Mouse (Mus musculus) limb, embryonic 15.5 days (tissue): Measurements from ENCODE around the gene Acvr1b. TPM values are rescaled to one million over a fixed set of nuclear protein-coding genes. Genes with fewer than 3 reads are reported as not detected.
A peak's percentile ranks its signal among the peaks of the same experiment; 100 is the strongest.

Source experiments
- ATAC-seq: fragments of 200-750 bp; cut with Nextera tagmentation; 2 replicates; pipeline ENCODE4 v1.8.0; 2017; ENCODE audit warnings: low read depth, moderate TSS enrichment; ENCODE audit not compliant: insufficient number of reproducible peaks, low FRiP score, low TSS enrichment
- H3K27ac ChIP-seq: fragments of 300-500 bp; sonication (generic); 2 replicates; pipeline ENCODE4 v1.5.1; 2015; ENCODE audit warnings: moderate library complexity, mild to moderate bottlenecking, inconsistent platforms
- H3K27me3 ChIP-seq: fragments of 300-500 bp; sonication (generic); 2 replicates; pipeline ENCODE4 v1.6.1; 2015; ENCODE audit warnings: inconsistent platforms
- H3K36me3 ChIP-seq: fragments of 300-500 bp; sonication (generic); 2 replicates; pipeline ENCODE4 v1.6.1; 2015; ENCODE audit warnings: inconsistent platforms
- H3K4me1 ChIP-seq: fragments of 300-500 bp; sonication (generic); 2 replicates; pipeline ENCODE4 v1.6.1; 2015; ENCODE audit warnings: inconsistent platforms
- H3K4me2 ChIP-seq: fragments of 300-500 bp; sonication (generic); 2 replicates; pipeline ENCODE4 v1.6.1; 2015; ENCODE audit warnings: mild to moderate bottlenecking, inconsistent platforms
- H3K4me3 ChIP-seq: fragments of 300-500 bp; sonication (generic); 2 replicates; pipeline ENCODE4 v1.5.1; 2015; ENCODE audit warnings: mild to moderate bottlenecking, inconsistent platforms
- H3K9ac ChIP-seq: fragments of 300-500 bp; sonication (generic); 2 replicates; pipeline ENCODE4 v1.6.1; 2015; ENCODE audit warnings: inconsistent platforms
- H3K9me3 ChIP-seq: fragments of 300-500 bp; sonication (generic); 2 replicates; pipeline ENCODE4 v1.6.1; 2016; ENCODE audit warnings: inconsistent platforms
- WGBS: fragments of 180-500 bp; shearing (Covaris S2); methylation state at CpG from one replicate; pipeline ENCODE4 v1.1.7; 2015; 5-methylcytosine and 5-hydroxymethylcytosine counted together
- polyA plus RNA-seq: library from polyadenylated mRNA; unstranded; fragments of >200 nt; fragmentation: Nextera tagmentation; extraction: Ambion mirVana; gene quantifications from 2 replicates; pipeline ENCODE4 v1.2.1, GENCODE M21; 2015

The Acvr1b gene
- polyA plus RNA-seq, 1 experiment from 2014 or later = 10.9 TPM

DNA sequence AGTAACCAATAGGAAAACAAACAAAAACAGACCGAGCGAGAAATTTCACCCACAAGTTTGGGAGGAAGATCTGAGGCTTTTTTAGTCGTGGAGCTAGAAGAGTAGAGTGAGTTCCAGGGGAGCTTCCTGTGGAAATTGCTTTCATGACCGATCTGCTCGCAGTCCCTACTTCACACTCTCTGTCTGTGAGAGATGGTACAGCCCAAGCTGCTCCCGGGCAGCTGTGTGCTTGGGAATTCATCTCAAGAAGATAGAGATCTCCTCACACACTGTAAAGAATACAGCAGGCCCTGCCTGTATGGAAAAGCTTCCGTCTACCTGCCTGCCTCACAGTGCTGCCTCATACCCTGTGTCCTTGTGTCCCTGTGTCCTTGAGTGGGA is 18.4 kb downstream of the Acvr1b start:
- no peak overlapping the region for H3K9ac ChIP-seq
- 46% methylated on average over 7 of the region's 7 CpGs for WGBS
- ATAC-seq = no peak
- peak overlapping the region; percentile 12 for H3K27ac ChIP-seq
- H3K9me3 ChIP-seq = no peaks in the 10 kb centered on the region
- no peak overlapping the region for H3K4me2 ChIP-seq
- peaks cover 37% of the 10 kb centered on the region for H3K36me3 ChIP-seq
- H3K27me3 ChIP-seq = no peaks in the 10 kb centered on the region
- peaks cover 28% of the 10 kb centered on the region for H3K4me1 ChIP-seq
- H3K4me3 ChIP-seq = no peak overlapping the region

DNA sequence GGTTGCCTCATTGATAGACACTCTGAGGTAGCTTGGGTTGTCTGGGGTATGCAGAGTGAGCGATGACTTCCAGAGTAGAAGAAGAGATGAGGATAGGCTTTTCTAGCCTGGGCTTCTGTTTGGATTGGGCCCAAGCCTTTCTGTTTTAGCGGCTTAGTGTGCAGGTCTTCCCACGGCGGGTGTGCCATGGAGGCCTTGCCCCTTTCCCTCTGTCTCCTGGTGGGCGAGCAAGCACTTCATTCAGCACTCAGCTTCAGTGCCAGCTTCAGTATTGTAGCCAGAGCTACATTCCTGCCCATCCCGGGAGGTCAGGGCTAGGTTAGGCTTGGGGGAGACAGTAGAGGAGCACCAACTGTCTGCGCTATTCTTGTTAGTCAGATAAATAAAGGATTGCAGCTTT is 18.8 kb downstream of the Acvr1b start:
- Histone ChIP-seq H3K9me3 (no peaks in the 10 kb centered on the region), H3K4me1 (peaks cover 28% of the 10 kb centered on the region), H3K36me3 (peaks cover 39% of the 10 kb centered on the region), H3K9ac (no peak overlapping the region), H3K4me2 (no peak overlapping the region), H3K27me3 (no peaks in the 10 kb centered on the region), H3K4me3 (no peak overlapping the region), H3K27ac (peak overlapping the region; percentile 12)
- ATAC-seq = no peak
- WGBS = 86% methylated on average over 7 of the region's 7 CpGs

DNA sequence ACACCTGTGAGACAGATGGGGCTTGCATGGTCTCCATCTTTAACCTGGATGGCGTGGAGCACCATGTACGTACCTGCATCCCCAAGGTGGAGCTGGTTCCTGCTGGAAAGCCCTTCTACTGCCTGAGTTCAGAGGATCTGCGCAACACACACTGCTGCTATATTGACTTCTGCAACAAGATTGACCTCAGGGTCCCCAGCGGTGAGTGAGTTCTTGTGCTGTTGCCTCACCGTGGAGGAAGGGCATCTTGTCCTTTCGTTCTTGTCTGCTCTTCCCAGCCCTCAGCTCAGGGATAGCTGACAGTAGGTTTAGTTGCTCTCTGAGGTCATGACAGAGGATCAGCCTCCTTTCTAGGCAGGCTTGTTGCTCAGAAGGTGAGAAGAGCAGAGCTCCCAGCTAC is 20.1 kb downstream of the Acvr1b start:
- Histone ChIP-seq H3K9ac (no peak overlapping the region), H3K27me3 (no peaks in the 10 kb centered on the region), H3K36me3 (peaks cover 48% of the 10 kb centered on the region), H3K4me1 (peaks cover 25% of the 10 kb centered on the region), H3K9me3 (no peaks in the 10 kb centered on the region), H3K4me3 (no peak overlapping the region), H3K4me2 (no peak overlapping the region), H3K27ac (no peak overlapping the region)
- ATAC-seq = no peak
- 94% methylated on average over 6 of the region's 6 CpGs for WGBS

DNA sequence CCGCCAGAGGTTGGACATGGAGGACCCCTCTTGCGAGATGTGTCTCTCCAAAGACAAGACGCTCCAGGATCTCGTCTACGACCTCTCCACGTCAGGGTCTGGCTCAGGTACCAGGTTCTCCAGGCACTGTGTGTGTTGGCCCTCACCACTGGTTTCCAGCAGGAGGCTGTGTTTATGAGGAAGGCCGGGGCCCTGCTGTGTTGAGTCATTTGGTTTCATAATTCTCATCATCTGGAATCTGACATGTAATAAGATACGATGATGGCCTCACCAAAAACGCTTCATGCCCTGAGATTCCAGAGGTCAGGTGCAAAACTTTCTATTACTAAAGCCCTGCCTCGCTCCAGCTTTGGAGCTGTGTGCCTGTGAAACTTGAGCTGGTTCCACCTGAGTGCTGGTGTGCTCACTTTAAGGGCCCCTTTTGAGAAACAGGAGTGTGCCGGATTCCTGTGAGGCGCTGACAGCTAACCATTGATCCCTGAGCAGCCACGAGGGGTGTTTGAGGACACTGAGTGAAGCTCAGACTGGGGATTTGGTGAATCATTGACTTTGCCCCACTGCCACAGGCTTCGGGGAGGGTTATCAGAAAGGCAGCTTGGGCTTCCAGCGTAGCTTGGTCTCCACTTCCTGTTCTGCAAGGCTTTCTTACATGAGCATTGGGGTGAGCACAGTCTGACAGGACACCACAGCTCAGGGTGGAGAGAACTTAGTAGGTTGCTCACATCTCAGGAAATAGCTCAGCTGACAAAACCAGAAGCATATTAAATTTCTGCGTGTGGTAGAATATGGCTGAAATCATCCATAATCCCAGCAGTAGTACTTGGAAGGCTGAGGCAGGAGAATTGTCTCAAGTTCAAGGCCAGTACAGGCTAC is 21.3 kb downstream of the Acvr1b start:
- H3K4me2 ChIP-seq = no peak overlapping the region
- no peak overlapping the region for H3K9ac ChIP-seq
- 83% methylated on average over 16 of the region's 16 CpGs for WGBS
- H3K4me1 ChIP-seq = peaks cover 24% of the 10 kb centered on the region
- H3K27me3 ChIP-seq = no peaks in the 10 kb centered on the region
- no peak for ATAC-seq
- H3K4me3 ChIP-seq = no peak overlapping the region
- peaks cover 58% of the 10 kb centered on the region for H3K36me3 ChIP-seq
- no peak overlapping the region for H3K27ac ChIP-seq
- H3K9me3 ChIP-seq = no peaks in the 10 kb centered on the region

DNA sequence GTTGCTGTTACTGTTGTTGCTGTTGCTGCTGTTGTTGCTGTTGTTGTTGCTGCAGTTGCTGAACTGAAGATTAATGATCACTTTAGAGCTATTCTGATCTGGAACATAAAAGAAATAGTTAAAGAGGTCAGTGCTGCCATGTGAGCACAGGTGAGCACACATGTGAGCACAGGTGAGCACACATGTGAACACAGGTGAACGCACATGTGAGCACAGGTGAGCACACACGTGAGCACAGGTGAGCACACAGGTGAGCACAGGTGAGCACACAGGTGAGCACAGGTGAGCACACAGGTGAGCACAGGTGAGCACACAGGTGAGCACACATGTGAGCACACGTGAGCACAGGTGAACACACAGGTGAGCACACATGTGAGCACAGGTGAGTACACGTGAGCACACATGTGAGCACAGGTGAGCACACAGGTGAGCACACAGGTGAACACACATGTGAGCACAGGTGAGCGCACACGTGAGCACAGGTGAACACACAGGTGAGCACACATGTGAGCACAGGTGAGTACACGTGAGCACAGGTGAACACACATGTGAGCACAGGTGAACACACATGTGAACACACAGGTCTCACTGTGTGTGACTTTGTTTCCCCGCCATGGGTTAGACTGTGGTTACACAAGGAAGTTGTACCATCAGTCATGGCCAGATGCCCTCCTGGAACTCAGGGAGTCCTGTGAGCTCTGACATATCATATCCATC is 22.4 kb downstream of the Acvr1b start:
- Histone ChIP-seq H3K27me3 (no peaks in the 10 kb centered on the region), H3K4me1 (peaks cover 18% of the 10 kb centered on the region), H3K4me2 (no peak overlapping the region), H3K36me3 (peaks cover 69% of the 10 kb centered on the region), H3K9ac (no peak overlapping the region), H3K27ac (no peak overlapping the region), H3K4me3 (no peak overlapping the region), H3K9me3 (no peaks in the 10 kb centered on the region)
- ATAC-seq = no peak
- WGBS = 94% methylated on average over 8 of the region's 8 CpGs

DNA sequence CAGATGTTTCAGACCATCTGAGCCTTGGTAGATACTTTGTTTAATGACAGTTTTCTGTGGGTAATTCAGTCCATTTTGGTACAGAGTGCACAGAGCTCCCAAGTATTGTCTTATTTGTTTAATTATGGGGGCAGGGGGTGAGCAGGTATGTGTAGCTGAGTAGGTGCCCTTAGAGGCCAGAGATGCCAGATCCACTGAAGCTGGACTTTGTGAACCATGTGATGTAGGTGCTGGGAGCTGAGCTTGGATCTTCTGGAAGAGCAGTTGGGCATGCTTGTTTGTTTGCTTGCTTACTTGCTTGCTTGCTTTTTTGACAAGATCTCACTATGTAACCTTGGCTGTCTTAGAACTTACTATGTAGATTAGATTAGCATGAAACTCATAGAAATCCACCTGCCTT is 23.1 kb downstream of the Acvr1b start:
- no peaks in the 10 kb centered on the region for H3K27me3 ChIP-seq
- H3K36me3 ChIP-seq = peaks cover 76% of the 10 kb centered on the region
- no peak overlapping the region for H3K4me3 ChIP-seq
- no peak overlapping the region for H3K9ac ChIP-seq
- peaks cover 11% of the 10 kb centered on the region for H3K4me1 ChIP-seq
- H3K27ac ChIP-seq = no peak overlapping the region
- no peak for ATAC-seq
- no peaks in the 10 kb centered on the region for H3K9me3 ChIP-seq
- H3K4me2 ChIP-seq = no peak overlapping the region

DNA sequence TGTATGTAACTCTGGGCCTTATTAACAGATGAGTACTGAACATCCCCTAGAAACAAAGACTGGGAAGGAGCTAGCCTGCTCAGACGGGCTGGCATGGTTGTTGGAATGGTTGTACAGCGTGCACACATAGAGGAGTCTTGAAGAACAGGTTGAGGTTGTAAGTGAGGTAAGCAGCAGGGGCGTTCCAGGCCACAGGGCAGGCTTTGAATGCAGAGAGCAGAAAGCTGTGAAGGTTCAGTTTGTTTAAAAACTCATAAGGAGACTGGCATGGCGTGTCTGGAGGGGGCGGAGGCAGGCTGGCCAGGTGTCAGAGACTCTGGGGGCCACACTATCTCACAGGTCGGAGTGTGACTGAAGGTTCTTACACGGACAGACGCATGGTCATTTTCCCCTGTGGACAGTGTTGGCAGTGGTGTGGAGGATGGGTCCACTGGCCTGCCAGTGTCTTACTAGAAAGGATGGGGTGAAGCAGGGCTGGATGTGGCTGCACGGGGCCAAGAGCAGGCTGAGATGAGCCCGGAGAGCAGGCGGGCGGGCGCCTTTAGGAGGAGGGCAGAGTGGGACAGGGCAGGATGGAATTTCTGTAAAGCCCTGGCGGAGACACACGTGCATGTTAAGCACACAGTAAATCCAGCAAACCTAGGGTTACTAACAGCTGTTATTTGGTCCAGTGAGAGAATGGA is 23.8 kb downstream of the Acvr1b start:
- WGBS = 81% methylated on average over 15 of the region's 15 CpGs
- Histone ChIP-seq H3K27me3 (no peaks in the 10 kb centered on the region), H3K4me2 (no peak overlapping the region), H3K4me3 (no peak overlapping the region), H3K27ac (peak overlapping the region; percentile 48; the same call in 1 of the 2 replicates), H3K4me1 (peaks cover 4% of the 10 kb centered on the region), H3K9ac (no peak overlapping the region), H3K36me3 (peaks cover 83% of the 10 kb centered on the region), H3K9me3 (no peaks in the 10 kb centered on the region)
- ATAC-seq = no peak

DNA sequence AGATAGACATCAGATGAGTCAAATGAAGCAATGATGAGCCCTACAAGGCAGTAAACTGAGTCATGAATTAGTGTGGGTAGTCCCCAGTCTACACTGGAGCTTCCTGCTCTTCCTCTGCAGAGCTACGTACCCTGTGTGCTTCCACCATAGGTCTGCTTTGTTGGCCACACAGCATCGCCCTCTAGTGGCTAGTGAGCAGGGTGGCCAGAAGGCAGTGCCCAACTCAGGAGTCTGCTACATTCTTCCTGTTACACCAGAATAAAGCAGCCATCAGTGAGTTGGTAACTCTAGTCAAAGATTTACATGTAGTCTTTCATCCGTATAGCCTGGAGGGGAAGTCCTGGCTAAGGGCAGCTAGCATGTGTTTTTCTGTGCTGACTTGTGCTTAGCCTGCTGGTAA is 24.4 kb downstream of the Acvr1b start:
- Histone ChIP-seq H3K27me3 (no peaks in the 10 kb centered on the region), H3K9me3 (no peaks in the 10 kb centered on the region), H3K9ac (no peak overlapping the region), H3K4me1 (no peaks in the 10 kb centered on the region), H3K4me3 (no peak overlapping the region), H3K27ac (no peak overlapping the region), H3K4me2 (no peak overlapping the region), H3K36me3 (peaks cover 88% of the 10 kb centered on the region)
- no peak for ATAC-seq
- 19% methylated on average over 3 of the region's 3 CpGs for WGBS

DNA sequence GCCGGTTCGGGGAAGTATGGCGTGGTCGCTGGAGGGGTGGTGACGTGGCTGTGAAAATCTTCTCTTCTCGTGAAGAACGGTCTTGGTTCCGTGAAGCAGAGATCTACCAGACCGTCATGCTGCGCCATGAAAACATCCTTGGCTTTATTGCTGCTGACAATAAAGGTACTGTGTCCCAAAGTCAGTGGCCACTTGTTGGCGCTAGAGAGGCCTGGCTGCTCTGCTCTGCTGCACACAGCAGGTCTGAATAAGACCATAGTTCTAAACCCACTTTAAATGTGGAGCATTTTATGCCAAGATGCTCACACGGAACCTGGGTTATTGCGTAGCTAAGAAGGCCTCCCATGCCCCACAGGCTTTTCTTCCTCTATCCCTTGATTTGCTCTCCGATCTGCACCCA is 25.0 kb downstream of the Acvr1b start:
- Histone ChIP-seq H3K9me3 (no peaks in the 10 kb centered on the region), H3K4me1 (no peaks in the 10 kb centered on the region), H3K36me3 (peaks cover 90% of the 10 kb centered on the region), H3K4me3 (no peak overlapping the region), H3K27ac (no peak overlapping the region), H3K9ac (no peak overlapping the region), H3K4me2 (no peak overlapping the region), H3K27me3 (no peaks in the 10 kb centered on the region)
- WGBS = 90% methylated on average over 14 of the region's 14 CpGs
- no peak for ATAC-seq

DNA sequence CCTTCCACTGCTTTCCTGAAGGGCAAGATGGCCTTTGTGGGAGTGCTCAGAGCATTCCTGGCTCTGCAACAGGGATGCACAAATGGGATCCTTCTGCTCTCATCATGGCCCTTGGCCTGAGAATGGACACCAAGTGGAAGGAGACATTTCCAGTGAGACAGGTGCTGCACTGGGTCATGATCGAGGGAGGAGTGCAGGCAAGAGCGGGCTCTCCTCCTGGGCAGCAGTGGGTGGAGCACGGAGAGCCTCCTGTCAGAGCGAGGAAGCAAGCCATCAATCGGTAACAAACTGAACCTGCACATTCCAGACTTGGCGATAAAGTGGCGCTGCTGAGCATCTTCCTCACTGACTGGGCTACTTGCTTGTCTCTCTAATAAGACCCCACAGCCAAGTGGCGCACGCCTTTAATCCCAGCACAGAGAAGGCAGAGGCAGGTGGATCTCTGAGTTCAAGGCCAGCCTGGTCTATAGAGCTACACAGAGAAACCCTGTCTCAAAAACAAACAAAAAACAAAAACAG is 27.0 kb downstream of the Acvr1b start:
- peaks cover 86% of the 10 kb centered on the region for H3K36me3 ChIP-seq

DNA sequence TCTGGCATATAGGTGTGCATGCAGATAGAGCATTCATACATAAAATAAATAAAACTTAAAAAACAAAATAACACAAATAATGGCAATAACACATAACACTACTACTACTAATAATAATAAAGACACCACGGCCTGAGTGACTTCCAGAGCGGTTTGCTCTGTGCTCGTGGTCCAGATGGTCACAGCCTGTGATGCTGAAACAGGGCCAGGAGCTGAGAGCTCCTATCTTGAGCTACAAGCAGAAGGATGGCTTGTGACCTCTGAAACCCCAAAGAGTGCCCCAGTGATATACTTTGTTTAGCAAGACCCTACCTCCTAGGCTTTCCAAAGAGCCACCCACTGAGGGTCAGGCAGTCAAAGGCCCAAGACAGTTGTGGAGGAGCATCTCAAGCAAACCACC is 27.5 kb downstream of the Acvr1b start:
- no peak overlapping the region for H3K27ac ChIP-seq
- H3K4me1 ChIP-seq = no peaks in the 10 kb centered on the region
- 93% methylated on average over 3 of the region's 3 CpGs for WGBS
- no peaks in the 10 kb centered on the region for H3K9me3 ChIP-seq
- no peak overlapping the region for H3K9ac ChIP-seq
- peaks cover 86% of the 10 kb centered on the region for H3K36me3 ChIP-seq
- no peaks in the 10 kb centered on the region for H3K27me3 ChIP-seq
- no peak overlapping the region for H3K4me2 ChIP-seq
- no peak overlapping the region for H3K4me3 ChIP-seq
- no peak for ATAC-seq

More for the DNA sequence above, 27.0 kb downstream of the Acvr1b start:
- Histone ChIP-seq H3K4me2 (no peak overlapping the region), H3K27me3 (no peaks in the 10 kb centered on the region), H3K9me3 (no peaks in the 10 kb centered on the region), H3K4me1 (no peaks in the 10 kb centered on the region), H3K9ac (no peak overlapping the region), H3K4me3 (no peak overlapping the region), H3K27ac (no peak overlapping the region)
- no peak for ATAC-seq
- 98% methylated on average over 9 of the region's 9 CpGs for WGBS

DNA sequence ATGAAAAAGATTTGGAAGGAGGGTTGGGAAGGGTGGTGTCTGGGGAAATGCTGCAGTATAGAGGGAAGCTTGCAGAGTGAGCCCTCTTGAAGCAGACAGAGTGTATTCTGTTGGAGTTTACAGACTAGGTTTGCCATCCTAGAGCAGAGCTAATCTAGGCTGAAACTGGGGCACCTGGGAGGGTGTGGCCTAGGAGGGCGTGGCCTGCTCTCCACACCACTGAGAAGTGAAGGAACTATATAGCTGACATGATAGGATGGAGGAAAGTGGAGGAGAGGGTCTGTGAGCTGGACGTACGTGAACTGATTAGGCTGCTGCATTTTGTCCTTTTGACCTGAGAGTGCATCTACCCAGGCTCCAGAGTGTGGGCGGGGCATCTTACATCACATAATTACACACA is 29.8 kb downstream of the Acvr1b start:
- H3K9me3 ChIP-seq = no peaks in the 10 kb centered on the region
- WGBS = 76% methylated on average over 4 of the region's 4 CpGs

More for the DNA sequence above, 29.8 kb downstream of the Acvr1b start:
- H3K36me3 ChIP-seq = peaks cover 90% of the 10 kb centered on the region
- no peak overlapping the region for H3K9ac ChIP-seq
- H3K4me2 ChIP-seq = no peak overlapping the region
- H3K4me1 ChIP-seq = no peaks in the 10 kb centered on the region
- no peak overlapping the region for H3K4me3 ChIP-seq
- H3K27ac ChIP-seq = no peak overlapping the region; the same call in 1 of the 2 replicates
- ATAC-seq = no peak
- H3K27me3 ChIP-seq = no peaks in the 10 kb centered on the region
